Mouse (Mus musculus): ENCODE measurements around the gene Nkx6-2. TPM values are rescaled to one million over a fixed set of nuclear protein-coding genes. Genes with fewer than 3 reads are reported as not detected.
A peak's percentile ranks its signal among the peaks of the same experiment; 100 is the strongest.

The Nkx6-2 gene
- polyA plus RNA-seq (2014; fragmentation: Nextera tagmentation; extraction: Ambion mirVana): 6.1 and 7.1 TPM in 2 replicates

DNA sequence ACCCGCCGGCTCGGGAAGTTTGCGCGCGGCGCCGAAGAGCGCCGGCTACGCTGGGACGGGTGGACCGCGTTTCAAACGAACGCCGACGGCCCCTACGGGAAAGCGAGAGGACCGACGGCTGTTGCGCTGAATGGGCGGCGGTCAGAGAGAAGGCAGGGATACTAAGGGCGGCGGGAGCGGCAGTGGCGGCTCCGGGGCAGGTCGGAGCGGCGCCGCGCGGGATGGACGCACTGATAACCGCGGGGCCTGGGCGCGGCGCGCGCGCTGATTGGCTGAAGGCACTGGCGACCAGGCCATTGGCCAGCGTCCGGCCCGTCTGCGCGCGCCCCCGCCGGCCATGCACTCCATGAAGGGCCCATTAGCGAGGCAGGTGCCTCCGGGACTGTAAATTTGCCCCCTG is at the start of gene Nkx6-2:
Gene Nkx6-2 (minus strand): TSS at position 203 of the 400 bp plus-strand sequence.
- Histone ChIP-seq H3K4me1 (ENCODE audit: control insufficient read depth, insufficient read depth, low read length) (peaks cover 10% of the 10 kb centered on the region), H3K27ac (ENCODE audit: low read depth, low read length) (no peak within 1 kb of the TSS), H3K9ac (ENCODE audit: low read length) (peak within 1 kb of the TSS; percentile 26), H3K4me2 (ENCODE audit: low read depth) (peak within 1 kb of the TSS; percentile 57), H3K27me3 (ENCODE audit: control insufficient read depth, insufficient read depth, low read length) (peaks cover 100% of the 10 kb centered on the region), H3K36me3 (ENCODE audit: control insufficient read depth, insufficient read depth, low read length) (no peaks in the 10 kb centered on the region), H3K9me3 (ENCODE audit: control insufficient read depth, low read length) (no peaks in the 10 kb centered on the region), H3K4me3 (ENCODE audit: low read depth, low read length) (peak within 1 kb of the TSS; percentile 40)
- ATAC-seq (ENCODE audit: insufficient read depth, low FRiP score, low TSS enrichment): peak; percentile 84
- peak; percentile 85 for DNase-seq (ENCODE audit: low spot score)
- WGBS: under 1% methylated on average over 55 of the region's 56 CpGs

DNA sequence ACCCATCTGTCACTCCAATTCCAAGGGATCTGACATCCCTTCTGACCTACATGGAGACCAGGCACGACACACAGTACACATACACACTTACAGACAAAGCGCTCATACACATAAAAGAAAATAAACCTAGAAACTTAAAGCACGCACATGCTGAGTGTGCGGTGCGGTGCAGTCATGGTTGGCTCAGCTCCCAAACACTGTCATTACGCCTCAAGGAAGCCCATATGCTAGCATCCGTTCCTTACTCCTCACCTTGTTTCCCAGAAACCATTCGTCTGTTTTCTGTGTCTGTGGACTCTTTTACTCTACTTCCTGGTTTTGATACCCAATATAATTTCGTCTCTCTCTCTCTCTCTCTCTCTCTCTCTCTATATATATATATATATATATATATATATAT is 42.6 kb upstream of the Nkx6-2 start:
- H3K27me3 ChIP-seq (ENCODE audit: control insufficient read depth, insufficient read depth, low read length): no peaks in the 10 kb centered on the region
- H3K27ac ChIP-seq (ENCODE audit: low read depth, low read length): no peak overlapping the region
- no peak overlapping the region for H3K9ac ChIP-seq (ENCODE audit: low read length)
- 87% methylated on average over 9 of the region's 9 CpGs for WGBS
- ATAC-seq (ENCODE audit: insufficient read depth, low FRiP score, low TSS enrichment): no peak
- H3K4me2 ChIP-seq (ENCODE audit: low read depth): no peak overlapping the region
- H3K36me3 ChIP-seq (ENCODE audit: control insufficient read depth, insufficient read depth, low read length): no peaks in the 10 kb centered on the region
- DNase-seq (ENCODE audit: low spot score): no peak
- no peak overlapping the region for H3K4me3 ChIP-seq (ENCODE audit: low read depth, low read length)
- no peaks in the 10 kb centered on the region for H3K4me1 ChIP-seq (ENCODE audit: control insufficient read depth, insufficient read depth, low read length)
- H3K9me3 ChIP-seq (ENCODE audit: control insufficient read depth, low read length): no peaks in the 10 kb centered on the region

DNA sequence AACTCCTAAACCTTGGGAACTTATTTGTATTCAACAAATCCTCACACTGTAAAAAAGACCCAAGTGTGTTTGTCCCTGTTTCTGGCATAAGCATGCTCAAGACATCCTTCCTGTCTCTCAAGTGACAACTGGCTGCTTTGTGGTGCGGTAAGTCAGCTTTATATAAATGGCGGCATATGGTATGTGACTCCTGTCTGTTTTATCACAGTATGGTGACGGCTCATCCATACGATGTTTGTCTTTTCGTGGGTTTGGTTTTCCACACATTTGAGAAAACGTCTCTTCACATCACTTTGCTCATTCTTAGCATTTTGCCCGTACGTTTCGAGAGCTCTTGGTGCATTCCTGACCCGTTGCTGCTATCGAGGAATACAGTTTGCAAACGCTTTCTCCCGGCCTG is 40.0 kb upstream of the Nkx6-2 start:
- Histone ChIP-seq H3K9ac (ENCODE audit: low read length) (no peak overlapping the region), H3K36me3 (ENCODE audit: control insufficient read depth, insufficient read depth, low read length) (no peaks in the 10 kb centered on the region), H3K27me3 (ENCODE audit: control insufficient read depth, insufficient read depth, low read length) (no peaks in the 10 kb centered on the region), H3K4me2 (ENCODE audit: low read depth) (no peak overlapping the region), H3K4me1 (ENCODE audit: control insufficient read depth, insufficient read depth, low read length) (no peaks in the 10 kb centered on the region), H3K27ac (ENCODE audit: low read depth, low read length) (no peak overlapping the region), H3K9me3 (ENCODE audit: control insufficient read depth, low read length) (no peaks in the 10 kb centered on the region), H3K4me3 (ENCODE audit: low read depth, low read length) (no peak overlapping the region)
- 88% methylated on average over 13 of the region's 13 CpGs for WGBS
- ATAC-seq (ENCODE audit: insufficient read depth, low FRiP score, low TSS enrichment): no peak
- no peak for DNase-seq (ENCODE audit: low spot score)

DNA sequence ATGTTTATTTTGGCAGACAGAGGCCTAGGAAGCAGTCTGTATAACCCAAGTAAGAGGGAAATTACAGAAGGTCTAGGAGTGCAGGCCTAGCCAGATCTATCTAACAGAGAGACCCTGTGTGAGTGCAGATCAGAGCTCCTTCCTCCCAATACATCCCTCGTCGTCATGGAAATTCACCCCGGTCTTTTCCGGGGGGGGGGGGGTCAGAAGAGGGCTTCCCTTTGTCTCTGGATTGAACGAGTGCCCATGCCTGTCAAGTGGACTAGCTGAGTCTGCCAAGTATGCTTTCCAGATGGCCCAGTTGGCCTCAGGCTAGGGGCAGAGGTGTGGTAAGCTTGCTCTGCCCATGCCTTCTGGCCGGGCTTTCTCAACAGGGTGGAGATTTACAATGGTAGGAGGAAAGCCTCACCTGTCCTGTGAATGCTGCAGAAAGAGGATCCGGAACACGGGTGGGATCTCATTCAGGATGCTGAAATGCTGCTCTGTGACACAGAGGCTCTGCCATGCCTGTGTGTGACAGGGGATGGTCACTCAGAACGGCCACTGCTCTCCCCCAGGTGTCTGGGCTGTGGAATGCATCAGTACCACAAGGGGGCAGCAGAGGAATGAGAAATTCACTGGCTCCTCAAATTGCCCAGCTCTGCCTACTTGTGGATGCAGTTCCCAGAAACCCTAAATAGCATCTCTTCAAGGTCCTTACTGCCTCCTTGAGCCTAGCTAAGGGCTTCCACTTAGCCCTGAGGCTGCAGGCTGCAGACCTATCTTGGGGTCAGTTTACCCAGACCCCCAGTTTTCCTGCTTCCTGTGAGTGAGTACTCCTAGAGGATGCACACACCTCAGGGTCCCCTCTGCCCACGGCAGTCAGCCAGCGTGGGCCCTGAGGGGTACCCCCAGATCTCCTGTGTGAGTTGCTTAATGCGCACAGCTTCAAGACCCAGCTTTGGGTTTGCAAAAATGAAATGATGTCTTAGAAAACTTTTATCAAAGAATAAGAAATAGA is 33.5 kb upstream of the Nkx6-2 start:
- Histone ChIP-seq H3K4me3 (ENCODE audit: low read depth, low read length) (no peak overlapping the region), H3K9ac (ENCODE audit: low read length) (no peak overlapping the region), H3K9me3 (ENCODE audit: control insufficient read depth, low read length) (no peaks in the 10 kb centered on the region), H3K27ac (ENCODE audit: low read depth, low read length) (no peak overlapping the region), H3K36me3 (ENCODE audit: control insufficient read depth, insufficient read depth, low read length) (no peaks in the 10 kb centered on the region), H3K4me2 (ENCODE audit: low read depth) (no peak overlapping the region), H3K4me1 (ENCODE audit: control insufficient read depth, insufficient read depth, low read length) (no peaks in the 10 kb centered on the region), H3K27me3 (ENCODE audit: control insufficient read depth, insufficient read depth, low read length) (no peaks in the 10 kb centered on the region)
- WGBS: 59% methylated on average over 12 of the region's 12 CpGs
- DNase-seq (ENCODE audit: low spot score) (peak; percentile 80), ATAC-seq (ENCODE audit: insufficient read depth, low FRiP score, low TSS enrichment) (peak; percentile 31)

DNA sequence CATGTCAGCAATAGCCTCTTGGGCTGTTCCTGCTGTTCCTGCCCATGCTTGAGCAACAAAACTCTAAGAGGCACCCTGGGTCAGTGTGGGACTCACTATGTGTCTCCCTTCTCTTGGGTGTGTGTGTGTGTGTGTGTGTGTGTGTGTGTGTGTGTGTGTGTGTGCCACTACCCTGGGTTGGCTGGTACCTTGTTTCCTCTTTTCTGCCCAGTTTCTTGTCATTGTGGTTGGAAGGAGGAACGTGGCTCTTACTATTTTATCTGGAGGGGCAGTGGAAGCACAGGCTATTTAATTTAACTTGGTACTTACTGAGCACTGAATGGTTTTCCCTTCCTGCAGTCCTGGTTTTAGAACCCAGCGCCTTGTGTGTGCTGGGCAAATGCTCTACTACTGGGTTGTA is 27.7 kb upstream of the Nkx6-2 start:
- Histone ChIP-seq H3K27me3 (ENCODE audit: control insufficient read depth, insufficient read depth, low read length) (no peaks in the 10 kb centered on the region), H3K36me3 (ENCODE audit: control insufficient read depth, insufficient read depth, low read length) (no peaks in the 10 kb centered on the region), H3K9me3 (ENCODE audit: control insufficient read depth, low read length) (no peaks in the 10 kb centered on the region), H3K4me1 (ENCODE audit: control insufficient read depth, insufficient read depth, low read length) (no peaks in the 10 kb centered on the region), H3K4me3 (ENCODE audit: low read depth, low read length) (no peak overlapping the region), H3K4me2 (ENCODE audit: low read depth) (no peak overlapping the region), H3K27ac (ENCODE audit: low read depth, low read length) (no peak overlapping the region), H3K9ac (ENCODE audit: low read length) (no peak overlapping the region)
- DNase-seq (ENCODE audit: low spot score) (no peak), ATAC-seq (ENCODE audit: insufficient read depth, low FRiP score, low TSS enrichment) (no peak)
- 93% methylated on average over 2 of the region's 2 CpGs for WGBS

DNA sequence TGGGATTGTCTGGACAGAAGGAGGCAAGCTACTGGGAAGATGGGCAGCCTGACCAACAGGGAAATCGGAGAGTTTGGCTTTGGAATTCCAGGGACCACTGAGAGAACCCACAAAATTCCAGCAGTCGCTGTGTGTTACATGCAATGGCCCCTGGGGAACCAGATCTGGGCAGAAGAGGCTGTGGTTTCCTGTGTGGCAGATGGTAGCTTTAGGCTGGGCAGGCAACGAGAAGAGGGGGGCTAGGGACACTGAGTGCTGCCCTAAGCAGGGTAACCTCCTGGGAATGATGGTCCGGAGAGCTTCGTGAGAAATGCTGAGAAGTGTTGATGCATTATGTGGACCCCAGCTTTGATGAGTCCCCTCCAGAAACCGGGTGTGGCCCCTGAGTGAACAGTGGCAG is 13.3 kb upstream of the Nkx6-2 start:
- no peak overlapping the region for H3K4me3 ChIP-seq (ENCODE audit: low read depth, low read length)
- ATAC-seq (ENCODE audit: insufficient read depth, low FRiP score, low TSS enrichment) (no peak), DNase-seq (ENCODE audit: low spot score) (no peak)
- WGBS: 67% methylated on average over 6 of the region's 6 CpGs
- H3K36me3 ChIP-seq (ENCODE audit: control insufficient read depth, insufficient read depth, low read length): no peaks in the 10 kb centered on the region
- H3K4me2 ChIP-seq (ENCODE audit: low read depth): no peak overlapping the region
- H3K9ac ChIP-seq (ENCODE audit: low read length): no peak overlapping the region
- no peaks in the 10 kb centered on the region for H3K9me3 ChIP-seq (ENCODE audit: control insufficient read depth, low read length)
- no peak overlapping the region for H3K27ac ChIP-seq (ENCODE audit: low read depth, low read length)
- no peaks in the 10 kb centered on the region for H3K4me1 ChIP-seq (ENCODE audit: control insufficient read depth, insufficient read depth, low read length)
- no peaks in the 10 kb centered on the region for H3K27me3 ChIP-seq (ENCODE audit: control insufficient read depth, insufficient read depth, low read length)

DNA sequence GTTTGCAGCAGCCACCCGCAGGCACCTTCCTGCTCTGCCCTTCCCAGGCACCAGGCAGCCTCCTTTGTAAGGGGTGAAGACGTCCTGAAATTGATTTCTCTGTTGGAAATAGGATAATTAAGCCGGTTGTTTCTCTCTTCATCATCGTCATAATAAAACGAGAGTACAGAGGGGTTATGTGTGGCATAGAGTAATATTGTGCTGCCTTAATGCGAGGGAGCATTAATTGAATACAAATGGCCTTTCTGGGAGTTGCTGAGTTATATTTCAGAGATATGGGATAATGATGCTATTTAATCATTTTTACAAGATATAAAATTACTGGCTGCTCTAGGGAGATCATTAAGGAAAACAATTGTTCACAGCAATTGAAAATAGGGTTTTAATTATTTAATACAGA is 12.7 kb upstream of the Nkx6-2 start:
- H3K4me1 ChIP-seq (ENCODE audit: control insufficient read depth, insufficient read depth, low read length): no peaks in the 10 kb centered on the region
- H3K4me2 ChIP-seq (ENCODE audit: low read depth): no peak overlapping the region
- H3K27me3 ChIP-seq (ENCODE audit: control insufficient read depth, insufficient read depth, low read length): no peaks in the 10 kb centered on the region
- ATAC-seq (ENCODE audit: insufficient read depth, low FRiP score, low TSS enrichment): no peak
- DNase-seq (ENCODE audit: low spot score): no peak
- H3K27ac ChIP-seq (ENCODE audit: low read depth, low read length): no peak overlapping the region
- H3K9ac ChIP-seq (ENCODE audit: low read length): no peak overlapping the region
- WGBS: 76% methylated on average over 6 of the region's 6 CpGs
- no peaks in the 10 kb centered on the region for H3K9me3 ChIP-seq (ENCODE audit: control insufficient read depth, low read length)
- no peaks in the 10 kb centered on the region for H3K36me3 ChIP-seq (ENCODE audit: control insufficient read depth, insufficient read depth, low read length)
- no peak overlapping the region for H3K4me3 ChIP-seq (ENCODE audit: low read depth, low read length)

DNA sequence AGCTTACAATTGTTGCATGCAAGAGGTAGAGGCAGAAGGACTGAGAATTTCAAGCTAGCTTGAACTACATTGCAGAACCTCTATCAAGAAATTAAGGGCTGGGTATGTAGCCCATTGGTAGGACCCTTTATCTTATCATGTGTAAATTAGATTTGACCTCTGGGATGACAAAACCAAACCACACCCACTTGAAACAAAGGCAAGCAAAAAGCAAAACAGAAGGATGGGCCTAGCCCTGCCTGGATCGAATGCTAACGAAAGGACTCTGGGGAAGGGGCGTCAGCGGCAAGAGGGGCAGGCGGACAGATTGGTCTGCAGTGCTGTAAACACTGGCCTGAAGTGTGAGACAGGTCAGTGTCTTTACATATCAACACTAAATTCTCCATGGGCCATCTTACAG is 8.7 kb upstream of the Nkx6-2 start:
- ATAC-seq (ENCODE audit: insufficient read depth, low FRiP score, low TSS enrichment) (no peak), DNase-seq (ENCODE audit: low spot score) (no peak)
- Histone ChIP-seq H3K36me3 (ENCODE audit: control insufficient read depth, insufficient read depth, low read length) (no peaks in the 10 kb centered on the region), H3K4me1 (ENCODE audit: control insufficient read depth, insufficient read depth, low read length) (no peaks in the 10 kb centered on the region), H3K4me2 (ENCODE audit: low read depth) (no peak overlapping the region), H3K9me3 (ENCODE audit: control insufficient read depth, low read length) (no peaks in the 10 kb centered on the region), H3K27me3 (ENCODE audit: control insufficient read depth, insufficient read depth, low read length) (peaks cover 32% of the 10 kb centered on the region), H3K9ac (ENCODE audit: low read length) (no peak overlapping the region), H3K4me3 (ENCODE audit: low read depth, low read length) (no peak overlapping the region), H3K27ac (ENCODE audit: low read depth, low read length) (no peak overlapping the region)
- 92% methylated on average over 5 of the region's 5 CpGs for WGBS

DNA sequence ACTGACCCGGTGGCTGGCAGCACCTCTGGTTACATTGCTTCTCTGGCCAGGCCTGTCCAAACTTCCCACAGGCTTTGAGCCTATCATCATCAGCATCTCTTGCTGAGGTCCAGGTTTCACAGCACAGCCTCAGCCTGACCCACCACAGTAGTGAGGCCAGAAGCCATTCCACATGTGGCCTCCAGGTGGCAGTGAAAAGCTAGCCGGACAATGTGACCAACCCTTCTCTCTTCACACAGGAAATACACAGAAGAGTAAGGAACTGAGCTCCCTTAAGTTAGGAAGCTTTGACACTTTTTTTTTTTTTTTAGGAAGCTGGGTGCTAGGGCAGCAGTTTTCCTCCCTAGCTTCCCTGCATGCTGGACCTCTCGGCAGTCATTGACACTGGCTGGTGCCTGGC is 7.7 kb upstream of the Nkx6-2 start:
- Histone ChIP-seq H3K27ac (ENCODE audit: low read depth, low read length) (no peak overlapping the region), H3K9ac (ENCODE audit: low read length) (no peak overlapping the region), H3K36me3 (ENCODE audit: control insufficient read depth, insufficient read depth, low read length) (no peaks in the 10 kb centered on the region), H3K4me2 (ENCODE audit: low read depth) (no peak overlapping the region), H3K4me3 (ENCODE audit: low read depth, low read length) (no peak overlapping the region), H3K4me1 (ENCODE audit: control insufficient read depth, insufficient read depth, low read length) (no peaks in the 10 kb centered on the region), H3K27me3 (ENCODE audit: control insufficient read depth, insufficient read depth, low read length) (peaks cover 42% of the 10 kb centered on the region), H3K9me3 (ENCODE audit: control insufficient read depth, low read length) (no peaks in the 10 kb centered on the region)
- WGBS: 36% methylated on average over 3 of the region's 3 CpGs
- DNase-seq (ENCODE audit: low spot score) (peak; percentile 46), ATAC-seq (ENCODE audit: insufficient read depth, low FRiP score, low TSS enrichment) (no peak)
